Mouse (Mus musculus) brown adipose tissue, adult 24 weeks (tissue): ENCODE results near the gene Zc3h18. TPM values are rescaled to one million over a fixed set of nuclear protein-coding genes. Genes with fewer than 3 reads are reported as not detected.

ENCODE experiments used
- H3K27ac ChIP-seq: fragments of 200-500 bp; replicated peaks from 2 replicates; pipeline ENCODE4 v1.5.1; 2012; ENCODE audit warnings: low read depth, mild to moderate bottlenecking, low read length
- H3K4me1 ChIP-seq: fragments of 200-500 bp; 2 replicates; pipeline ENCODE4 v1.6.1; 2012; ENCODE audit warnings: low read length, mixed read lengths; ENCODE audit not compliant: control insufficient read depth, insufficient read depth, insufficient read length
- H3K4me3 ChIP-seq: fragments of 200-500 bp; 2 replicates; pipeline ENCODE4 v1.5.1; 2012; ENCODE audit warnings: low read depth, mild to moderate bottlenecking, low read length, moderate library complexity; ENCODE audit not compliant: insufficient read depth
- polyA plus RNA-seq: library from polyadenylated mRNA; stranded (reverse); fragments of >200 nt; gene quantifications from 2 replicates; pipeline ENCODE4 v1.2.4, GENCODE M21; 2012; ENCODE audit not compliant: missing spikeins, insufficient read depth, insufficient read length

Zc3h18 gene
- polyA plus RNA-seq, 1 experiment = 14.5 TPM

GRCm38 (mm10) chr8:122359111-122359775 is 17.2 kb upstream of the Zc3h18 start:
- Histone ChIP-seq H3K27ac (no peak overlapping the region), H3K4me3 (no peak overlapping the region), H3K4me1 (no peaks in the 10 kb centered on the region)

GRCm38 (mm10) chr8:122360696-122361416 is 15.6 kb upstream of the Zc3h18 start, which contains the start of gene Trhr2:
Gene Trhr2, minus strand, starts transcription at chr8:122360746.
- Histone ChIP-seq H3K27ac (no peak within 1 kb of the TSS), H3K4me3 (no peak within 1 kb of the TSS), H3K4me1 (no peaks in the 10 kb centered on the region)

DNA sequence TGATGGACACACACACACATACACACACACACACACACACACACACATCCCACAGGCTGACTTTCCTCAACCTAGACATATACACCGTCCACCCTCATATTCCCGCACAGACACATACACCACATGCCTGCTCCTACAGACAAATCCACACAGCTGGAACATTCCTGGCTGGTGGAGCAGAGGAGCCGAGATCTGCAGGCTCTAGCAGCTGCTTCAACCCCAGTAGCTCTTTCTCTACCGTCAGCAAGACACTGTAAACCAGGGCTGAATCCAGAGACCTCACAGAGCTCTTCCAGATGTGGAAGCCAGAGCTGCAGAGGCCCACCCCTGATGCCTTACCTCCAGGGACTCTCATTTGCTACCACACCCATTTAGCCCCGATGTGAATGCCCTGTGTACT is 14.1 kb upstream of the Zc3h18 start:
- Histone ChIP-seq H3K4me3 (no peak overlapping the region), H3K4me1 (no peaks in the 10 kb centered on the region), H3K27ac (no peak overlapping the region)

- H3K4me3 ChIP-seq = no peak overlapping the region
- H3K4me1 ChIP-seq = no peaks in the 10 kb centered on the region
- H3K27ac ChIP-seq = no peak overlapping the region
Observed at GRCm38 (mm10) chr8:122362967-122363366, 13.4 kb upstream of the Zc3h18 start.

GRCm38 (mm10) chr8:122368494-122368893 is 7.9 kb upstream of the Zc3h18 start:
- Histone ChIP-seq H3K27ac (no peak overlapping the region), H3K4me3 (no peak overlapping the region), H3K4me1 (no peaks in the 10 kb centered on the region)

- H3K27ac ChIP-seq = no peak overlapping the region
- no peaks in the 10 kb centered on the region for H3K4me1 ChIP-seq
- no peak overlapping the region for H3K4me3 ChIP-seq
Observed at GRCm38 (mm10) chr8:122369665-122370064, 6.7 kb upstream of the Zc3h18 start.

DNA sequence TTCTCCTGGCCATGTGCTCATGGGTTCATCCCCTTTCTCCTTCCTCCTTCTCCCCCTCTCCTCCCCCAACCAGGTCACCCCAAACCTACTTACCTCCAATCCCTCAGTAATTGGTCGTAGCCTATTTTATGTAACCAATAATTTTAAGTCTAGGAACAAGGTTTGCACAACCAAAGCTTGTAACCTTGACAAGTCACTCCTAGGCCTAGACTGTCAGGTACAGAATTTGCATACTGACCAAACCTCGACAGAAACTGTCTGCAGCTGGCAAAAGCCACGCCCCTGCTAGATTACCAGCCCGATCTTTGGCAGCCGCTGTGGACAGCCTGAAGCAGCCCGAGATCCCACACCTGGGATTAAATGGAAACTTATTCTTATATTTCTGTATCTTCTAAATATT is 4.7 kb upstream of the Zc3h18 start:
- Histone ChIP-seq H3K4me1 (no peaks in the 10 kb centered on the region), H3K4me3 (no peak overlapping the region), H3K27ac (no peak overlapping the region)

DNA sequence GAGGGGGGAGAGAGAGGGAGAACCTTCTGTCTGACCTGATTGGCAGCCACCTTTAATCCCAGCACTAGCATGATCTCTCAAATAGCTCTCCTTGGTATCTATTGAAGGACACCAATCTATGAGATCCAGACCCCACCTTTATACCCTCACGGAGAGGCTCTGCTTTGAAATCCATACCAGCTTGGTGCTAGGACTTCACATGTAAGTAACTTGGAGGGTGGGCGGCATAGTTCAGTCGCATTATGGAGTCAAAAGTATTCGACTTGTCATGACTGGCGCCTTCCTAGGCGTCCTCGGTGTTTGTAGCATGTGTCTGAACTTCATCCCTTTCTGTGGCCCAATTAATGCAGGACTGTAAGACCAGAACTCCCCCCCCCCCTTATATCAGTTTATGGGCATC is 1.1 kb upstream of the Zc3h18 start:
- Histone ChIP-seq H3K4me1 (0 out of 2 replicates have a peak, but pooled peaks cover 5% of the 10 kb centered on the region), H3K4me3 (no peak overlapping the region), H3K27ac (no peak overlapping the region)

- Histone ChIP-seq H3K4me1 (0 out of 2 replicates have a peak, but pooled peaks cover 5% of the 10 kb centered on the region), H3K27ac (no peak overlapping the region)
Observed at GRCm38 (mm10) chr8:122375751-122376364, 551 bp upstream of the Zc3h18 start.

GRCm38 (mm10) chr8:122383039-122383438 is 6.6 kb downstream of the Zc3h18 start:
- H3K4me1 ChIP-seq = 0 out of 2 replicates have a peak, but pooled peaks cover under 1% of the 10 kb centered on the region
- no peak overlapping the region for H3K27ac ChIP-seq

More at GRCm38 (mm10) chr8:122375751-122376364, 551 bp upstream of the Zc3h18 start:
- H3K4me3 ChIP-seq = peak overlapping the region; percentile 58

GRCm38 (mm10) chr8:122389357-122389756 is 12.9 kb downstream of the Zc3h18 start:
- Histone ChIP-seq H3K4me1 (no peaks in the 10 kb centered on the region), H3K4me3 (no peak overlapping the region), H3K27ac (no peak overlapping the region)

More at GRCm38 (mm10) chr8:122383039-122383438, 6.6 kb downstream of the Zc3h18 start:
- no peak overlapping the region for H3K4me3 ChIP-seq

DNA sequence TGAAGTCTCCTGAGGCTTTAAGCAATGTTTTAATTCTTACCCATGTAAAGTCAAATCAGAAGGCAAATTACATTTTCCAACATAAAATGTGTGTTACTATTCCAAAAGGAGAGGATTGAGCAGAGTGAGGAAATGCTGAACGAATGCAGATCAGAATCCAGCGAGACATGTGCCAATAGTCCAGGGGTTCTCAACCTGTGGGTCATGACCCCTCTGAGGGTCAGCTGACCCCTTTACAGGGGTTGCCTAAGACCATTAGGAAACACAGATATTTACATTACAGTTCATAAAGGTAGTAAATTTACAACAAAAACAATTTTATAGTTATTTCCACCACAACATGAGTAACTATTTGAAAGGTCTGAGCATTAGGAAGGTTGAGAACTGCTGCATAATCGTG is 14.3 kb downstream of the Zc3h18 start:
- Histone ChIP-seq H3K4me3 (no peak overlapping the region), H3K4me1 (no peaks in the 10 kb centered on the region), H3K27ac (no peak overlapping the region)

DNA sequence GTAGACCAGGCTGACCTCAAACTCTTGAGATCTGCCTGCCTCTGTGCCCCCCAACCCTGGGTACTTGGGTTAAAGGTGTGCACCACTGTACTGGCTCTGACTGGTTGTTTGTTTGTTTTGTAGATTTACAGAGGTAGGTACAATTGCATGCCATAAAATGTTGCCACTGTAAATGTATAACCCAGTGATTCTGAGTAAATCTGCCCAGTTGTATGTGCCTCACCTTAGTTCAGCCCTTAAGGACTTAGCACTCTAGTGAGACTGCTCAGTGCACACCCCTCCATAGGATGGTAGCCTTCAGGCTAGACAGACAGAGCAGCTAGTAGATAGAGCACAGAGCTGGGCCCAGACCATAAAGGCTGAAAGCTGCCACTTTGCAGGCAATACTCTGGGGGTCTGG is 17.3 kb downstream of the Zc3h18 start:
- Histone ChIP-seq H3K4me3 (no peak overlapping the region), H3K4me1 (no peaks in the 10 kb centered on the region), H3K27ac (no peak overlapping the region)

- Histone ChIP-seq H3K27ac (no peak overlapping the region), H3K4me1 (no peaks in the 10 kb centered on the region), H3K4me3 (no peak overlapping the region)
Observed at GRCm38 (mm10) chr8:122395291-122395690, 18.9 kb downstream of the Zc3h18 start.

GRCm38 (mm10) chr8:122398186-122398585 is 21.8 kb downstream of the Zc3h18 start:
- Histone ChIP-seq H3K27ac (no peak overlapping the region), H3K4me3 (no peak overlapping the region), H3K4me1 (no peaks in the 10 kb centered on the region)
